Mouse (Mus musculus): ENCODE results near the gene Hat1.
A peak's percentile ranks its signal among the peaks of the same experiment; 100 is the strongest.
"Not testable (repeated sequence)": the region's sequence is repeated elsewhere in the genome, so short reads cannot be mapped to it uniquely, and the experiment has no call there.

The Hat1 gene

DNA sequence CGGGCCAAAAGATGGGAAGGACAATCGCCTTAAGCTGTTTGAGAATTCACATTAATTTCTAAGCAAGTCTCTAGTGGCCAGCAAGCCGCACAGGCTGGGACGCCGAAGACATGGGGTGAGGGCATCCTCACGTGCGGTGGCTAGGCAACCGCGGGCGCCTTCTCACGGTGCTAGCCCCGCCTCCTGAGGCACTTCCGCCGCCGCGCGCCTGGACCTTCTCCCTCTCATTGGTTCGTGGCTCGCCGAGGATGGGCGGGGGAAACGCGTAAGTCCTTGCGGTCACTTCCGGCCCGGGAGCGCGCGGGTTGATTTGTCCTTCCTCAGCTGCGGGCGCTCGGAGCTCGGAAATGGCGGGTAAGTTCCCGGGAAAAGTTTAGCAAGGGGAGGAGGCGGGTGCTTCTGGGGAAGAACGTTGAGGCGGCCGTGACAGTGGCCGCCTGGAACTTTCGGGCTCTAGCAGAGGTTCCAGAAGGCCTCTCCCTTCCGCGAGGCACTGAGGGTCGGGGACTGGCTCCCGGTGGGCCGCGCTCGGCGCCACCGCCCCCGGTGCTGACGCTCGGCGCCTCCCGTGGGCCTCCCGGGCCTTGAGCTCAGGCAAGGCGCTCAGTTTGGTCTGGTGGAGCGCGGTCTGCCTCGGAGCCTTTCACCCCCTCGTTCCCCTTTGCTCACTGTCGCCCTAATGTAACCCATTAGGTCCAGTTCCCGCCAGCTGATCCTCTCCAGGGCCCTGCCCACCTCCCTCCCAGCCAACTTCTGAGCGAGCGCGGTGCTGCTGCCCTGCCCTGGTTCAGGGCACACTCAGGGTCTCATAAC is at the start of gene Hat1:
Gene Hat1, plus strand, starts transcription at position 8 of the 813 bp plus-strand sequence.
- DNase-seq (ENCODE audit: low spot score) = peak; percentile 97

DNA sequence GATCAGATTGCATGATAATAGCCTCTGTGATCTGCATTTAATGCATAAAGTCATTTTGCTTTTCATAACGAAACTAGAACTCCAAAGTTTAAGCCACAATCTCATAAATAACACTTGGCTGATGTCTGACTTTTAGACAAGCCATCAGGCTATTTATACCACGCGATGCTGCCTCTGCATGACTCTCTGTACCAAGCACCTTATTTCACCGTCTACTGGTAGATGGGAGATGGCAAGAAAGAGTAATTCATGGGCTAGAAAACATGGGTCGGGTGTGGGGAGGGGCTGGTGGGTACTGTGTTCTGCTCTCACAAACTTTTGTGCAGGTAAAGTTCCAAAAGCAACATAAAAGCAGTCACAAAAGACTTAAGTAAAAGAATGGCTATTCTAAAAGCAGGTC is 48.6 kb upstream of the Hat1 start:
- DNase-seq (ENCODE audit: low spot score) = no peak

DNA sequence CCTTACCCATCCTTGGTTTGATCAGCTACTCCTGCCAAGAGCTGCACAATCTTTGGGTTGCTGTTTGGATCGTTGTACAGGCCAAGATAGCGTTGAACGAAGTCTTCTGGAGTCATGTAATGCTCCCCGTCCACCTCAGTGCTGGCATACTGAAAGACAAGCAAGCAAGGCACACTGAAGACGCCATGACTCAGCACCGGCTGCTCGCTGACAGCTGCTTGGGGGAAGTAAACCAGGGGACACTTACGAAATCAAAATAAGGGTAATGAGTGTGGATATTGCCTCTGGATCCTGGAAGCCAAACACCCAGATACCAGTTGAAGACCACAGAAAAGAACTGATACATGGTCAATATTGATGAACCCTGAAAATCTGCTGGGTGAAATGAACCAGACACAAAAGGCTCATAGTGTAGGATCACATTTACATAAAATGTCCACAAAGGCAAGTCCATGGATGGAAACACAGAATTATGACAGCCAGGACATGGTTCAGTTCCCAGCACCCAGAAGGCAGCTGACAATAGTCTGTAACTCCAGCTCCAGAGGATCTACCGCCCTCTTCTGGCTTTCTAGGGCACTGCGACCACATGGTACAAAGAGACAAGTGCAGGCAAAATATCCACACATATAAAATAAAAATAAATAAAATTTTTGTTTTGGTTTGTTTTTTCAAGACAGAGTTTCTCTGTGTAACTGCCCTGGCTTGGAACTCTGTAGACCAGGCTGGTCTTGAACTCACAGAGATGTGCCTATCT is 44.7 kb upstream of the Hat1 start:
- no peak for DNase-seq (ENCODE audit: low spot score)

DNA sequence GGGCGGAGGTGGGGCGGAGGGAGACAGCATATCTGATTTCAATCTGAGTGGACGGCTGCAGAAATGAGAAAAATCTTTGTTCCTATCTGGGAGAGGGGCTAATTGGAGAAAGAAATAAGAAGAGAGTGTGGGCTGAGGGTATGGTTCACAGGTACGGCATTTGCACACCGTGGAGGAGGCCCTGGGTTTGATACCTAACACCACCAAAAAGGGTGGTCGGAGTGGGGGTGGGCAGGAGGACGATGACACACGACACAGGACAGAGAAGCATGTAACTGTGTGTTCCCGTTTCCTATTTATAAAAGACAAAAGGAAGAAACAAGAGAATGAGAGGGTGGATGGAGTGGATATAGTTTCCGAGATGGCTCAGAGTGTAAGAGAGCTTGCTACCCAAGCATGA is 41.6 kb upstream of the Hat1 start:
- DNase-seq (ENCODE audit: low spot score) = no peak

DNA sequence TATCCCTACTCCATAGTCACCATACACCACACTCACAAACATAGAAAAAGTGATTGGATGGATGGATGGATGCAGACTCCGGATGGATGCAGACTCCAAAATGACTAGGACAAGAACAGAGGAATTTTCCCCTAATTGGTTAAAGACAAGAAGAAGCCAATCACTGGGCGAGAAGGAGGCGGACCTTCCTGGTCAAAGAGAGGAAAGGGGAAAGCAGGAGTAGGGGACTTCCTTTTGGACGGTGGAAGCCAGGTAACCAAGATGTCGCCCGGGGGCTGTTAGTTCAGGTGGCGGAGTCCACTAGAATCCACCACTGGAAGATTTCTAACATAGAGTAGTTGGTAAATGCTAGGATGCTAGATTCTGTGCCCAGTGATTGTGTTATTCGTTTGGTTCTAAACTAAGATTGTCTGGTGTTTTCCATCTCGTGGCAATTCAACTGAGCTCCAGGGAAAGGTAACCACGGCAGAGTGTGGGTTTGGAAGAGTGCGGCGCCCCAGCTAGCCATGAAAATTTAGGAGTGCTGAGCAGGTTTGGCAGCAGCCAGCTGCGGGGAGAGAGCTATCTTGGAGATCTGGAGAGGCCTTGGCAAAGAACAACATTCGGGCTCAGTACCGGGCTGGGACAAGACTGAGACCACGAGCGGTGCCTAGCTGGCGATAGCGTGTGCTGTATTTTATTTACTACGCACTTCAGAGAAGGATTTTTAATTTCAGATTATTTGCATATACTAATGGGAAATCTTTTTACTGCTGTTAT is 40.8 kb upstream of the Hat1 start:
- no peak for DNase-seq (ENCODE audit: low spot score)

DNA sequence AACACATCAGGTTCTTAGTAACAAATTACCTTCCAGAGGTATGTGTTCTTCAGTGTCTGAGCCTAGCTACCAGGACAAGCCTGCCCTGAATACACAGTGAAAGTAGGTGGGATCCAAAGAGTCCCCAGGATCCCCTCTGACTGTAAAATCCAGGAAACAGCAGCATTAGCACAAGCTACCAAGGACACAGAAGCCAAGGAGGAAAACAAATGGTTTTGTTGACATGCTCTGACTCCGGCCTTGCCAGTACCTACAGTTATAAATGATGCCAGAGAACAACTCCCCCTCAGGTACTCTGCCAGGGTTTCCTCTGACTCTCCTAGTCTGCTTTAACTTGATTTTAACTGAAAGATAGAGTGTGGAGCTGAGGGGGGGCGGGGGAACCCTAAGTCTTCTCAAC is 39.2 kb upstream of the Hat1 start:
- DNase-seq (ENCODE audit: low spot score) = no peak

DNA sequence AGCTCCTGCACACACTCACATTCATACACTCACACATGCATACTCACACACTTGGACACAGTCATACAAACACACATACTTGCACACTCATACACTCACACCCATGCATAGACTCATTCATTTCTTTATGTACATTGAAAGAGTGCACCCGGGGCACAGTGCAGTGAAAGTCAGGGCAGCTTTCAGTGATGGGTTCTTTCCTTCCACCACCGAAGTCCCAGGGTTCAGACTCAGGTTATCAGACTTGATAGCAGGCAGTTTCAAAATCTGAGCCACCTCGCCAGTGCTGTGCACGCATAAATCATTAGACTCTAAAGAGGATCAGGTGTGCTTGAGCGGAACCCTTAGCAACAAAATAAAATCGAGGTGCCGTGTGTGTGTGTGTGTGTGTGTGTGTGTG is 38.6 kb upstream of the Hat1 start:
- DNase-seq (ENCODE audit: low spot score) = no peak

DNA sequence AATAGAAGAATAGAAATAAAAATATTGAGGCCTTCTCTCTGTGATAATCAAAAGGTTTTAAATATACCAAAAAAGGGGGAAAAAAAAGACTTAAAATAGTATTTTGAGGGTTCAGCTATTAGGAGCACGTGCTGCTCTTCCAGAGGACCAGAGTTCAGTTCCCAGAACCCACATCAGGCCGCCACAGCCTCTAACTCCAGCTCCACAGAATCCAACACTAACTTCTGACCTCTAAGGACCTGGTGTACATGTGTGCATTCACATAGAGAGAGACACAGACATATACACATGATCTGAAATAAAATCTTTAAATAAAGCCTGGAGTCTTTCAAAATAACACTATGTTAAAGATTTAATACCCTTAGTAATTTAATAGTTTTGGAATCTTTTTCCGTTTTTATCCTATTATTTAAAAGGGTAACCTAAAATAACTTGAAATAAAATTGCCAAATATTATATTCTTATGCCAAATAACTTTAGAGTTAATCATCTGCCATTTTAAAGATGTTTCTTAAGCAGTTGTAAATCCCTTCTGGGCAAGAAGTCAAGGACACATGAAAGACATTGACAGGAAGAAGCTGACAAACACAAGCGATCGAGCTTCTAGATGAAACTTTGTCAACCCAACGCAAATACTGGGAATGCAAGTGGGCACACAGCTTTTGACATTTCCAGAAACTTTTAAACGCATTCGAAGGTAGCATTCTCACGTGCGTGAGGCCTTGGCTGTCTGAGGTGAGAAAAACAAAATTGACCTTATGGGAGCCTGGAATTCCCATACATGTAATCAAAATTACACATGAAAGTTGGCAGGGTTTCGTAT is 37.6 kb upstream of the Hat1 start:
- no peak for DNase-seq (ENCODE audit: low spot score)

DNA sequence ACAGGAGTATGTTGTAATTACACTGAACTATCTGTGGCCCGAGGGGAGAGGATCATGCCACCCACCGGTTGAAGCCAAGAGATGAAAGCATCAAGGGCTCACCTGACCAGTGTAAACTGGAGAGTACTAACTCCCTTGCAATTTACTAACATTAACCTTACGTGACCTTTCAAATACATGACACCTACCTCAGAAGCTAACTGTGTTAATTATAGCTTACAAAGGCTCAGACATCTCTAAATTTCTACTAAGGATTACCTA is 37.1 kb upstream of the Hat1 start:
- no peak for DNase-seq (ENCODE audit: low spot score)

DNA sequence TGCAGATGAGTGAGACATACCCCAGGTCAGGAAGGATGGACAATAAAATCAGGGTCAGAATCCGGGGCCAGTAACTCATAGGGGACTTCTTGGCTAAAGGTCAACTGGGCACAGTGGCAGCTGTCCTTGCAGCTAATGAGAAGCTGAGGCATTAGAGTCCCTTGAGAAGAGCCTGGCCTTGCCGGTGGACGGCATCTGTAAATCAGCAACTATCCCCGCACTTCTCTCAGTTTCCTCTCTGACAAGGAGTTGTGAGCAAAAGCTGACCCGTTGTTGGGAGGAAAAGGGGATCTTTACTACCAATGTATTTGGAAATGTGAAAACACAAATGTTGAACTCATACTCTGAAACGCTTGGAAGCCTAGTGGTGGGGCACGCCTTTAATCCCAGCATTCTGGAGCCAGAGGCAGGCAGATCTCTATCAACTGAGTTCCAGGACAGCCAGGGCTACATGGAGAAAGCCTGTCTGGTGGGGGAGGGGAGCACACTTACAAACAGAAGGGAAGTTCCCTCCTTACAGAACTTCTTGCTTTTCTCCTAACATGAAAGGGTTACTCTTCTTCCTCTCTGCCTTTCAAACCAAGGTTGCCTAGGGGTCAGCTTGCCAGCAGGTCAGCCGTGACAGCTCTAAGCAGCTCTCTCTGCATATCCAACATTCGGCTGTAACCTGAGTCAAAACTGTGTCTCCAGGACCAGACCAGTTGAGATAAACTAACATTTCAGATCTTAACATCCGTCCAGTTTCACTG is 35.3 kb upstream of the Hat1 start:
- DNase-seq (ENCODE audit: low spot score) = no peak

DNA sequence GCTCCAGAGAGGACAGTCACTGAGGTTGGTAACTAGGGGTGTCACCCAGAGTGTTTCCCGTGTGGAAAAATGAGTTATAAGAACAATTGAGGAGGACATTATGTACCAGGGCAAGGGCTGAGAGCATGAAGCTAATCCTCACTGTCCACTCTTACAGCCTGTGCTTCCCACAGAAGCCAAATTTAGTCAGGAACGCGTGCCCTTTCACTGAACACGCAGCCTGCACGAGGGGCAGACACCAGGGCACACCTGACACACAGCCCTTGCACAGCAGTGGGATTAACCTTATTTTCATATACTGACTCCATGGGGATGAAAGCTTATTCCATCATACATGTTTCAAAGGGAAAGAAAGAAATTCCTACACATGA is 34.7 kb upstream of the Hat1 start:
- no peak for DNase-seq (ENCODE audit: low spot score)

DNA sequence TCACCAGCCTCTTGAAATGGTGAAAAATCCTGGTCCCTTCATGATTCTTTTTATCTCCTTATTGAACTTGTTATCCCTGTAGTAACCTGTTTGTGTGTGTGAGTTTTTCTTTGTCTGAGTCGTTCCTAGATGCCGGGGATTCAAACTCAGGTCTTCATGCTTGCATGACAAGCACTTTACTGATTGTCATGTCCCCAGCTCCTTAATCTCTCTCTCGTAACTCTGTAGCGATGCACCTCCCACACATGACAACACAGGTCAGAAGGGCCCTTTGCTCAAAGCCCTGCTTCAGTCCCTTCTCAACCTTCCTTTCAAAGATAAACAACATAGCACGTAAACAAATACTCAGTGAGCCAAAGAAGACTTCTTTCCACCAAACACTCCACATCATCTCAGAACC is 30.4 kb upstream of the Hat1 start:
- DNase-seq (ENCODE audit: low spot score) = no peak

DNA sequence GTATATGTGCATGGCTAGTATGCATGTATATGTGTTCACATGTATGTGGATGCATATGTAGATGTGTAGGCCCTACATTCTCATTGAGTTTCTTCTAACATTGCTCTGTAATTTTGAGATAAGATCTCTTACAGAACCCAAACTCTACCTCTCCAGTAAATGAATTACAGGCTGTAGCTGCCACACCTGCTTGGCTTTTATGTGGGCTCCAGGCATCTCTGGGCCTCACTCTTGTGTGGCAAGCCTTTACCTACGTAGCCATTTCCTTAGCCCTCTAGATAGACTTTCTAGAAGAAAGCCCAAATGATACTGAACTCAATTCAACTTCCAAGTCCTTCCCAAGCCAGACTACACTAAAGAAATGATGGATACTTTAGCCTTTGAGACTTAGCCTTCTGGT is 28.6 kb upstream of the Hat1 start:
- DNase-seq (ENCODE audit: low spot score) = no peak

DNA sequence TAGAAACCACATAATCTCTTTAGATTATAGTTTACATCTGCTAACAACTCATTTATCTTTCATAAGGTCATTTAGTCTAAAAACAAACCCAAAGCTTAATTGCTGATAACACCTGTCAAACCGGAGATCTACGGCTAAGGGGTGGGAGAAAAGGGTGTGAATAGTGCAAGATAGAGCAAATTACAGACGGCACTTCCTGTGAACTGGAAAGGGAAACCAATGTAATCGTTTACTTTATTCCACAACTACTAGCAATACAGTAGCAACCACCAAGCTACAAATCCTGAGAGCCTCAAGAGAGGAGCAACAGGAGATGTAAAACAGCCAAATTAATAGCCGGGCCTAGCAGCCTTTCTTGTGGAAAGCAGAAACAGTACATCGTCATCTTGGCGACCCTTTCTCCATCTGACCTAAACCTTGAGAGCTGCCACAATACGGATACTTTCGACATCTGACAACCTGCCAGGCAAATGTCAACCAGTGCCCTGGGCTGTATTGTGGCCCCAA is 22.1 kb upstream of the Hat1 start:
- DNase-seq (ENCODE audit: low spot score) = no peak

DNA sequence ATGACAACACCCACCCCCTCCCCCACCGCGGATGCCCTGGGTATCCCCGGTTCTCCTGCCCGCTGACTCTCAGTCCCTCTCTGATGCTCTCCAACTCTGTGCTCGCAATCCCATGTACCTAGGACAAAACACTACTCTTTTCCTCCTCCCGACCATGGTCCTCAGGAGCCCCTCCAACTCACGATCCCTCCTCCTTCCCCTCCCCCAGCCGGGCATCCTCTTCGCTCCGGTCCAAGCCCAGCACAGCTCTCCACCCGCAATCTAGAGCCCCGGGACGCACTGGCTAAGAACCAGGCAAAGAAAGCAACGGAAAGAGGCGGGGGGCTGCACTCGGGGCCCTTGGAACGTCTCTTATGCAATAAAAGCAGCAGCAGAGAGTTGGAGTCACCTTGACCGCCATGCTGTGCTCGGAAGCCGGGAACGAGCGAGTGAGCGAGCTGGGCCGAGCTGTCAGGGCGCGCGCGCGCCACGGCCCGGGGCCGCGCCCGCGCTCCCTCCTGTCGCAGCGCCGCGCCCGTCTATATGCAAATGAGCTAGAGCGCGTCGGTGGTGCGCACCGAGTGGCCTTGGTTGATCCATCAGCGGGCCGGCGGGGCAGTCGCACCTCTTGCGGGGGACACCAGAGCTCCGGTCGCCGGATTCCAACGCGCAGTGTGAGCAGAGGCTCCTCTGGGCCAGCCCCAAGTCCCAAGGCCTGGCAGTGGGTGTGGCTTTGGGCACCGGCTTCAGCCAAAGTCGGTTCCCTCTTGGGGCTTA is 21.5 kb upstream of the Hat1 start, which contains the start of gene Slc25a12:
Gene Slc25a12, minus strand, starts transcription at position 625 of the 756 bp plus-strand sequence.
- peak; percentile 80 for DNase-seq (ENCODE audit: low spot score)

DNA sequence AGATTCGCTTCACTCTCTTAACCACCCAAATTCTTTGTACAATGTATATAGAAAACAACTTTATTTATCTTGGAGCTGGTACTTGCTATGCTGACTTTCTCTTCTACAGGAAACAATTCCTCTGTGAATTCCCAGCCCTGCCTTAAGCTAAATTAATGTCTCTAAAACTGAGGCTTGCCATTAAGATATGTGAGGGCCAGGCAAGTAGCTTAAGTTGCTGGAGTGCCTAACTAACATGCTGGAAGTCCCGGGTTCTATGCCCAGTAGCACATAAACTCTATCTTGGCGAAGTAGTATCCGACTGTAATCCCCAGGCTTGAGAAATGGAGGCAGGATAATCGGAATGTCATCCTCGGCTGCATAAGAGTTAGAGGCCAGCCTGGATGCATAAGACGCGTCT is 20.7 kb upstream of the Hat1 start:
- DNase-seq (ENCODE audit: low spot score) = no peak

DNA sequence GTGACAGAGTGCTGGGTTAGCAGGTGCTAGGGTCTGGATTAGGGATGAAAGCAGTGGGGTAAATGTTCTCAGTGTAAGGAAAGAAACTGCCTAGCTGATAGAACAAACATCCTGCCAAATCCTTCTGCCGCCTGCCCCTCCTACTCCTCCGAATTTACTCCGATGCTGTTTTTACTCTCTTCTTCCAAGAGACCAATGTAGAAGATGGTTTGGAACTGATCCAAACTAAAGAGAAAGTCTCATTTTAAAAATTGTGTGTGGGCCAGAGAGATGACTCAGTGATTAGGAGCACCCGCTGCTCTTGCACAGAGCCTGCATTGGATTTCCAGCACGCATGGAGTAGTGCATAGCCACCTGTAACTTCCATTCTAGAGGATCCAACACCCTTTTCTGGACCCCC is 17.0 kb upstream of the Hat1 start:
- DNase-seq (ENCODE audit: low spot score) = no peak

DNA sequence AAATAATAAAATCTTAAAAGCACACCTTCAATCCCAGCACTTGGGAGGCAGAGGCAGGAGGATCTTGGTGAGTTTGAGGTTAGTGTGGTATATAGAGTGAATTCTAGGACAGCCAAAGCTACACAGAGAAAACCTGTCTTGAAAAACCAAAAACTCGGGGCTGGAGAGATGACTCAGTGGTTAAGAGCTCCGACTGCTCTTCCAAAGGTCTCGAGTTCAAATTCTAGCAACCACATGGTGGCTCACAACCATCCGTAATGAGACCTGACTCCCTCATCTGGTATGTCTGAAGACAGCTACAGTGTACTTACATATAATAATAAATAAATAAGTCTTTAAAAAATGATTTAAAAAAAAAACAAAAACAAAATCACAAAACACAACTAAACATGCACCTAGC is 16.5 kb upstream of the Hat1 start:
- DNase-seq (ENCODE audit: low spot score) = not testable (repeated sequence)

DNA sequence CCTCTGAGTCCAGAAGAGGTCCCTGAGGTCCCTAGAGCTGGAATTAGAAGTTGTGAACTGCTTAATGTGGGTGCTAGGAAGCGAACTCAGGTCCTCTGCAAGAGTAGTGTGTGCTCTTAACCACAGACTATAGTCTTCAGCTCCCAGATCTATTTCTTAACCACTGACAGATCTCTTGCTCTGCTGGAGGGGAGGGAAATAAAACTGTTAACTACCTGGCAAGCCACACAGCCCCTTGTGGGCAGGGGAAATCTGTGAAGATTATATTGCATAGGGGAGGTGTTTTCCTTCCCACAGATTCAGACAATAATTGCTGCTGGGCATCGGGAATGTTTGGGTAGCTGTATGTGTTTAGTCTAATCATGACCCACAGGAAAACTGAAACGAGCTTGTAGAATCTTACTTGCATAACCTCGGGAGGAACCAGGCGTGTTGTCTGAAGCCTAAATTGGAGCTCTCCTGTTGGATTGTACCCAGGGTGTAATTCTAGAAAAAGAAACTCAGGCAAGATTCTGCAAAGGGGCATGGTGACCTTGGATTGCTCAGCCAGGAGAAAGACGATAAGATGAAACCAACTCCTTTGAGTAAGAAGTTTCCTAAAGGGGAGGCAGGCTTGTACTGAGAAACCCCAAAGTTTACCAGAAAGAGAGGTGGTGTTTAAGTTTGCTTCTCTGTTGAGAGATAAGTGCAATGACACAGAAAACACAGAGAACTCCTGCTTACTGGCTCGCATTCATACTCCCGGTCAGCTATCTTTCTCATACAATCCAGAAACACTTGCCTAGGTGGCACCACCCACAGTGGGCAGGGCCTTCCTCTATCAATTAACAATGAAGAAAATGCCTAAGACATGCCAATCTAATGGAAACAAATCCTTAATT is 14.2 kb upstream of the Hat1 start:
- no peak for DNase-seq (ENCODE audit: low spot score)

All from testis, postnatal 10 days (tissue).